In the genomic region with DNA sequence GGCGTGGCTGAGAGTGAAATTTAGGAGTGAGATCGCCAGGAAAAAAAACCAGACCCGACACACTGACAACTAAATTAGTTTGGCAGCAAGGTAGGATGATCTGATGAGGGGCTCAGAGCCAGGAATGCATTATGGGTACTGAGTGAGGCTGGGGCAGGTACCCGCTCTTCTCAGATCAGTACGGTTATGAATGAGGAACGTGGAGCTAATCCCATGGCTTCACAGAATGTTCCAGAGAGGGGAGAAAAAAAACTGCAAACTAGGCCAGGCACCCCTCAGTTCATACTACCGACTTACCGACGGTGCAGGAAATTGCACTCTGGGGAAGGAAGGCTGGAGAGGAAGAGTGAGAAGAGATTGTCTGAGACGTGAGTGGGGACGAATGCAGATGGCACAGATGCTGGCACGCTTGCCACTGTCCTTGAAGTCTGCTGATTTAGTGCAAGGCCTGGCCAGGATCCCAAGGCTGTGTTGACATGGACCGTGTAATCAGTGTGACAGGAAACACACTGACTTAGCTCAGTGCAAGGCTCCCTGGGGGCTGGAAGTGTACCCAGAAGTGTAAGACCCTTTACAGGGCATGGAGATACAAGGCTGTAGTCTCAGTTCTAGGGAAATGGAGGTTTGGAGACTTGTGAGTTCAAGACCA, we compare ENCODE assay signal across 9 mouse cellular contexts.
DNase-seq lines count a peak whose midpoint lies in the region; ATAC-seq lines count a peak whose summit lies in the region.
"Had no signal": no experiment of that assay in that cellular context is flagged by ENCODE, and none has a peak within 500 bp of the region (broad histone marks: within the 10 kb centered on the region; RNA-seq: fewer than 3 reads in every experiment).

No protein-coding gene starts in this region.

- H3K27me3 ChIP-seq in forebrain, embryonic 14.5 days (replicated peaks; ENCODE audit: control insufficient read depth, insufficient read depth, low read length) = no peaks in the 10 kb centered on the region
- no peaks in the 10 kb centered on the region for H3K27me3 ChIP-seq in forebrain, embryonic 11.5 days (ENCODE audit: control insufficient read depth, insufficient read depth, low read length)

- H3K4me3 ChIP-seq in forebrain, embryonic 14.5 days (ENCODE audit: low read depth, low read length) = no peak overlapping the region
- H3K4me3 ChIP-seq in forebrain, embryonic 11.5 days (ENCODE audit: low read depth, low read length) = no peak overlapping the region

- H3K9me3 ChIP-seq in forebrain, embryonic 14.5 days (replicated peaks; ENCODE audit: control insufficient read depth, low read length) = no peaks in the 10 kb centered on the region
- no peaks in the 10 kb centered on the region for H3K9me3 ChIP-seq in forebrain, embryonic 11.5 days (ENCODE audit: control insufficient read depth, low read length)

- H3K36me3 ChIP-seq in forebrain, embryonic 14.5 days (ENCODE audit: control insufficient read depth, insufficient read depth, low read length) = peaks cover 10% of the 10 kb centered on the region; the same call in 1 of the 2 replicates
- H3K36me3 ChIP-seq in forebrain, embryonic 11.5 days (ENCODE audit: control insufficient read depth, insufficient read depth, low read length) = no peaks in the 10 kb centered on the region

- peak; percentile 45 for DNase-seq in forebrain, embryonic 14.5 days (ENCODE audit: low spot score)
- no peak for DNase-seq in forebrain, embryonic 11.5 days (ENCODE audit: low spot score)
- peak; percentile 81 for DNase-seq in ovary, adult 18-20 months (ENCODE audit: low spot score)
- DNase-seq in ovary, postnatal 10 days (ENCODE audit: low spot score) = no peak
- DNase-seq in kidney, postnatal 10 days = peak; percentile 56
- no peak for DNase-seq in Muller cell, postnatal 12 days (ENCODE audit: inconsistent ontology term)
- no peak for DNase-seq in left cerebral cortex, adult 11 months (ENCODE audit: low spot score)
- DNase-seq in layer of hippocampus, adult 8-10 months (ENCODE audit: low spot score in 2 of 2) = no peak
- DNase-seq: gastrocnemius, postnatal 36 days had no signal

- no peak overlapping the region for H3K9ac ChIP-seq in forebrain, embryonic 14.5 days (ENCODE audit: low read length)
- H3K9ac ChIP-seq in forebrain, embryonic 11.5 days (ENCODE audit: low read length) = no peak overlapping the region

- 69% methylated on average over 13 of the region's 13 CpGs for WGBS in forebrain, embryonic 14.5 days
- 83% methylated on average over 13 of the region's 13 CpGs for WGBS in forebrain, embryonic 11.5 days

- no peak overlapping the region for H3K4me2 ChIP-seq in forebrain, embryonic 14.5 days (ENCODE audit: low read length)
- no peak overlapping the region for H3K4me2 ChIP-seq in forebrain, embryonic 11.5 days (ENCODE audit: low read depth, low read length, severe bottlenecking)

- H3K27ac ChIP-seq in forebrain, embryonic 14.5 days (ENCODE audit: low read depth, low read length) = no peak overlapping the region
- no peak overlapping the region for H3K27ac ChIP-seq in forebrain, embryonic 11.5 days (ENCODE audit: low read depth, low read length)

- peak; percentile 42; the same call in 1 of the 2 replicates for ATAC-seq in forebrain, embryonic 14.5 days
- no peak for ATAC-seq in forebrain, embryonic 11.5 days (replicated peaks; ENCODE audit: low FRiP score)

- H3K4me1 ChIP-seq in forebrain, embryonic 14.5 days (ENCODE audit: control insufficient read depth, insufficient read depth, low read length) = peaks cover 5% of the 10 kb centered on the region
- H3K4me1 ChIP-seq in forebrain, embryonic 11.5 days (replicated peaks; ENCODE audit: control insufficient read depth, insufficient read depth, low read length) = peaks cover 6% of the 10 kb centered on the region; the same call in 1 of the 2 replicates

Comparison
In these comparisons a context has a peak if more than half of its experiments do, and no peak if none do; other contexts are left out.
1. DNase-seq: peak in forebrain, embryonic 14.5 days (single experiment), ovary, adult 18-20 months (single experiment) and kidney, postnatal 10 days (single experiment); none in forebrain, embryonic 11.5 days (single experiment), ovary, postnatal 10 days (single experiment), Muller cell, postnatal 12 days (single experiment), left cerebral cortex, adult 11 months (single experiment) and layer of hippocampus, adult 8-10 months (0 of 2).